Mouse (Mus musculus): ENCODE data around the gene B4galnt1. TPM values are rescaled to one million over a fixed set of nuclear protein-coding genes. Genes with fewer than 3 reads are reported as not detected.
"Not testable (repeated sequence)": the region's sequence is repeated elsewhere in the genome, so short reads cannot be mapped to it uniquely, and the experiment has no call there.

B4galnt1 gene
- polyA plus RNA-seq, 1 experiment from 2014 or later = 19.9 TPM

DNA sequence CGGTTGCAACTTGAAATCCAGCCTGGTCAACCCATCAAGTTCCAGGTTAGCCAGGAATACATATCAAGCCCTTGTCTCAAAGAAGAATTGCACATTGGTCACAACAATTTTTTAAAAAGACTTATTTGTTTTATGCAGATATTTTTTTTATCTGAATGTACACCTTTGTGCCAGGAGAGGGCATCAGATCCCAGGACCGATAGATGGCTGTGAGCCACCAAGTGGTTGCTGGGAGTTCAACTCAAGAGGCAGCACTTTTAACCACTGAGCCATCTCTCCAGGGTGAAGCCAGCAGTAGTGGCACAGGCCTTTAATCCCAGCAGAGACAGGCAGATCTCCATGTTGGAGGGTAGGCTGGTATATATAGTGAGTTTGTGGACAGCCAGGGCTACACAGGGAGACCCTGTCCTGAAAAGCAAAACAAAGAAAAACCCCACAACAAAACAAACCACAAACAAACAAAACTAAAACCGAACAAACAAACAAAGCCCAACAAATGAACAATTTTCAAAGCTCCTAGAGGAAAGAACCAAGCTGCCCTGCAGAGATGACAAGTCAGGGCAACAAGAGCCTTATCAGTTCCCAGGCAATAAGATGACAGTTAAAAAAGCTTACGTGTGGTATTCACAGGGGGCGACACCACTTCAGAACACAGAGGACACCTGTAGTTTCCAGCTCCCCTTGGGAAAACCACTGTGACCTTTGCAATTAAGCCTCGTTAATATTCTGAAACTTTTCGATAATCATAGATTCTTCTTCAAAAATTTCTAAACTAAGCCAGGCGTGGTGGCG lies 39.6 kb upstream of the B4galnt1 start:
- no peaks in the 10 kb centered on the region for H3K9me3 ChIP-seq (ENCODE audit: control insufficient read depth, low read length)
- DNase-seq (ENCODE audit: low spot score) (peak; percentile 21), ATAC-seq (ENCODE audit: insufficient read depth, low FRiP score, low TSS enrichment) (no peak)
- no peak overlapping the region for H3K4me3 ChIP-seq (ENCODE audit: low read depth, low read length)
- no peak overlapping the region for H3K4me2 ChIP-seq (ENCODE audit: low read depth)
- WGBS = 79% methylated on average over 9 of the region's 9 CpGs
- no peaks in the 10 kb centered on the region for H3K36me3 ChIP-seq (ENCODE audit: control insufficient read depth, insufficient read depth, low read length)
- H3K27me3 ChIP-seq (ENCODE audit: control insufficient read depth, insufficient read depth, low read length) = no peaks in the 10 kb centered on the region
- H3K4me1 ChIP-seq (ENCODE audit: control insufficient read depth, insufficient read depth, low read length) = peaks cover 10% of the 10 kb centered on the region
- no peak overlapping the region for H3K27ac ChIP-seq (ENCODE audit: low read depth, low read length)
- no peak overlapping the region for H3K9ac ChIP-seq (ENCODE audit: low read length)

DNA sequence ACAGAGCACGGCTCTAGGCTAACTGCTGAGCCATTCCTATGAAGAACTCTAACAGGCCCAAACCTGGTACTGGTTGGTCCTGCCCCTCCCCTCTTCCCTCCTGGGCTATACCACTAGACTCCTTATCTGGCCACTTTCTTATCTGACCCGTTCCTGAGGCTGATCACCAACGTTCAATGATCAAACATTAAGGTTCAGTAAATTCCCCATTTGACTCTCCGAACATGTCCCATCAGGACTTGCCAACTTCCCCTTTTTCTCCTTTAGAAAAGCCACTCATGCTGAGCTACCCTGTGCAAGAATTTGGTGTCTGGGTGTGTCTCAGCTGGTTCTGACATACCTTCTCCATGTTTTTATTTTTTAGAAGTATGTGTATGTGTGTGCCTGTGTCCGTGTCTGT lies 38.4 kb upstream of the B4galnt1 start:
- no peaks in the 10 kb centered on the region for H3K9me3 ChIP-seq (ENCODE audit: control insufficient read depth, low read length)
- ATAC-seq (ENCODE audit: insufficient read depth, low FRiP score, low TSS enrichment) = no peak
- 92% methylated on average over 5 of the region's 5 CpGs for WGBS

DNA sequence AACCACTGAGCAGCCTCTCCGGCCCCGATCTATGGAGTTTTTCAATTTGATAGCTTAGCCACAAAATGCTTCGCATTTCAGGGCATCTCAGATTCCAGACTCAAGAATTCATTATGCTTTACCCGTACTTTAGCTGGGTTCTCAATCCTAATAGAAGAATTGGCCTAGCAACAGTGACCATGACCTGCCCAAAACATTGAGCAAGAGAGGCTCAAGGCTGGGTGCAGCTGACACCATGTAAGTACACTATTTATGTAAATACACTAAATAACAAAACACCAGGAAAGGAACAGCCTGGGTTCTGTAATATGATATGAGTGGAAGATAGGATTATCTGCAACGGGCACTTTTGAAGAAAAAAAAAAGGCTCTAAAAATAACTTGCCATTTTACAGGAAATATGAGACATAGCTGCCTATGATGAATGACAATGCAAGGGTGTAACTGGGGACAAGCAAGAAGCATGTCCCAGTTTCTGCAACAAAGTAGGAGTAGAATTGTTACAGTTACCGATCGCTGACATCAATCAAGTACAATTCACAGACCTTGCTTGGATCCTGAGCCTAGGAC lies 37.2 kb upstream of the B4galnt1 start:
- H3K4me2 ChIP-seq (ENCODE audit: low read depth) = no peak overlapping the region
- H3K4me3 ChIP-seq (ENCODE audit: low read depth, low read length) = no peak overlapping the region
- no peaks in the 10 kb centered on the region for H3K27me3 ChIP-seq (ENCODE audit: control insufficient read depth, insufficient read depth, low read length)
- H3K9me3 ChIP-seq (ENCODE audit: control insufficient read depth, low read length) = no peaks in the 10 kb centered on the region
- H3K9ac ChIP-seq (ENCODE audit: low read length) = no peak overlapping the region
- no peak for ATAC-seq (ENCODE audit: insufficient read depth, low FRiP score, low TSS enrichment)
- WGBS = 85% methylated on average over 7 of the region's 7 CpGs
- H3K27ac ChIP-seq (ENCODE audit: low read depth, low read length) = no peak overlapping the region
- no peaks in the 10 kb centered on the region for H3K36me3 ChIP-seq (ENCODE audit: control insufficient read depth, insufficient read depth, low read length)
- peaks cover 6% of the 10 kb centered on the region; the same call in 1 of the 2 replicates for H3K4me1 ChIP-seq (ENCODE audit: control insufficient read depth, insufficient read depth, low read length)
- DNase-seq (ENCODE audit: low spot score) = no peak

More for the DNA sequence above, 38.4 kb upstream of the B4galnt1 start:
- Histone ChIP-seq H3K36me3 (ENCODE audit: control insufficient read depth, insufficient read depth, low read length) (no peaks in the 10 kb centered on the region), H3K9ac (ENCODE audit: low read length) (no peak overlapping the region), H3K4me1 (ENCODE audit: control insufficient read depth, insufficient read depth, low read length) (peaks cover 8% of the 10 kb centered on the region; the same call in 1 of the 2 replicates), H3K27ac (ENCODE audit: low read depth, low read length) (no peak overlapping the region), H3K27me3 (ENCODE audit: control insufficient read depth, insufficient read depth, low read length) (no peaks in the 10 kb centered on the region), H3K4me3 (ENCODE audit: low read depth, low read length) (no peak overlapping the region), H3K4me2 (ENCODE audit: low read depth) (no peak overlapping the region)
- no peak for DNase-seq (ENCODE audit: low spot score)

DNA sequence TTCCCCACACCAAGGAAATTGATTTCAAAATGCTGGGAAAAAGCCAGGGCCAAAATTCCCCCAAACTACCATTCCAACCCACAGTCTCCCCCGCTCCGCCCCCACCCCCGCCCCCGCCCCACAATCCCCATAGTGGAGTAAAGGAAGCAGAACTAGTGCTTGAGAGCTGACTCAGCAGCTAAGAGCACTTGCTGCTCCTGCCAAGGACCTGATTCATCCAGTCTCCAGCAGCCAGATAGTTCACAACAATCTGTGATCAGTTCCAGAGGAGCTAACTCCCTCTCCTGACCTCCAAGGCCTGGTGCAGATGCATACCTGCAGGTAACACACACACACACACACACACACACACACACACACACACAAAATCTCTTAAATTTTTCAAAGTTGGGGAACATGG lies 35.6 kb upstream of the B4galnt1 start:
- Histone ChIP-seq H3K9ac (ENCODE audit: low read length) (no peak overlapping the region), H3K4me3 (ENCODE audit: low read depth, low read length) (no peak overlapping the region), H3K4me2 (ENCODE audit: low read depth) (no peak overlapping the region), H3K9me3 (ENCODE audit: control insufficient read depth, low read length) (no peaks in the 10 kb centered on the region), H3K36me3 (ENCODE audit: control insufficient read depth, insufficient read depth, low read length) (no peaks in the 10 kb centered on the region), H3K27ac (ENCODE audit: low read depth, low read length) (no peak overlapping the region), H3K27me3 (ENCODE audit: control insufficient read depth, insufficient read depth, low read length) (no peaks in the 10 kb centered on the region), H3K4me1 (ENCODE audit: control insufficient read depth, insufficient read depth, low read length) (no peaks in the 10 kb centered on the region)
- DNase-seq (ENCODE audit: low spot score) = no peak
- ATAC-seq (ENCODE audit: insufficient read depth, low FRiP score, low TSS enrichment) = no peak
- WGBS = 71% methylated on average over 4 of the region's 4 CpGs

DNA sequence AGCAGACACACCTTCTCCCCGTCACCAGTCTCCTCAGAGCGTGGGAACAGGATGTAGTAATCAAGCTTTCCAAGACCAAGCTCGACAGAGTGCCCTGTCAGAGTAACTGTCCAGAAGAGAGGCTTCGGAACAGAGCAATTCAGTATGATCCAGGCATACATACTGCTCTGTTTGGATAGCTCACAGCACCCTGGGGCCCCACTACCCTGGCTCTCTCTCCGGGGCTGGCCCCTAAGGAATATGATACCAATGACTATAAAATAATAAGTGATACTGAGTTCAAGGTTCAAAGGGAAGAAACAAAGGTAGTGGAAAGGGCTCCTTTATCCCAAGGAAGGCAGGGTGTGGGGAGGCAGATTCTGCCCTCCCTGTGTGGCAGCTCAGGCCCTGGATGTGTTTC lies 32.6 kb upstream of the B4galnt1 start:
- H3K9ac ChIP-seq (ENCODE audit: low read length) = no peak overlapping the region
- 69% methylated on average over 5 of the region's 5 CpGs for WGBS
- ATAC-seq (ENCODE audit: insufficient read depth, low FRiP score, low TSS enrichment) (no peak), DNase-seq (ENCODE audit: low spot score) (no peak)
- no peak overlapping the region for H3K4me2 ChIP-seq (ENCODE audit: low read depth)
- no peaks in the 10 kb centered on the region for H3K27me3 ChIP-seq (ENCODE audit: control insufficient read depth, insufficient read depth, low read length)
- H3K9me3 ChIP-seq (ENCODE audit: control insufficient read depth, low read length) = no peaks in the 10 kb centered on the region
- H3K4me3 ChIP-seq (ENCODE audit: low read depth, low read length) = no peak overlapping the region
- H3K36me3 ChIP-seq (ENCODE audit: control insufficient read depth, insufficient read depth, low read length) = no peaks in the 10 kb centered on the region
- H3K4me1 ChIP-seq (ENCODE audit: control insufficient read depth, insufficient read depth, low read length) = no peaks in the 10 kb centered on the region
- H3K27ac ChIP-seq (ENCODE audit: low read depth, low read length) = no peak overlapping the region

DNA sequence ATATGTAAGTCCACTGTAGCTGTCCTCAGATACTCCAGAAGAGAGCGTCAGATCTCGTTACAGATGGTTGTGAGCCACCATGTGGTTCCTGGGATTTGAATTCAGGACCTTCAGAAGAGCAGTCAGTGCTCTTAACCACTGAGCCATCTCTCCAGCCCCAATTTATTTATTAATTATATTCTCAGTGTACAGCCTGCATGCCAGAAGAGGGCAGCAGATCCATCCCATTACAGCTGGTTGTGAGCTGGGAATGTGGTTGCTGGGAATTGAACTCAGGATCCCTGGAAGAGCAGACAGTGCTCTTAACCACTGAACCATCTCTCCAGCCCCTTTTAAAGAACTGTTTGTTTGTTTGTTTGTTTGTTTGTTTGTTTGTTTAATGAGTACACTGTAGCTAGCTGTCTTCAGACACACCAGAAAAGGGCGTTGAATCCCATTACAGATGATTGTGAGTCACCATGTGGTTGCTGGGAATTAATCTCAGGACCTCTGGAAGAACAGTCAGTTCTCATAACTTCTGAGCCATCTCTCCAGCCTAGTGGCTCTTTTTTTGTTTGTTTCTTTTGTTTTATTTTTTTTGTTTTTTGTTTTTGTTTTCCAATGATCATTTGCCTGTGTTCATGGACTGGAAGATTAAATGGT lies 30.5 kb upstream of the B4galnt1 start:
- H3K27me3 ChIP-seq (ENCODE audit: control insufficient read depth, insufficient read depth, low read length); DNase-seq (ENCODE audit: low spot score); H3K27ac ChIP-seq (ENCODE audit: low read depth, low read length); H3K4me1 ChIP-seq (ENCODE audit: control insufficient read depth, insufficient read depth, low read length); H3K9me3 ChIP-seq (ENCODE audit: control insufficient read depth, low read length); H3K4me2 ChIP-seq (ENCODE audit: low read depth); H3K9ac ChIP-seq (ENCODE audit: low read length); H3K4me3 ChIP-seq (ENCODE audit: low read depth, low read length); H3K36me3 ChIP-seq (ENCODE audit: control insufficient read depth, insufficient read depth, low read length); ATAC-seq (ENCODE audit: insufficient read depth, low FRiP score, low TSS enrichment): not testable (repeated sequence)
- 91% methylated on average over 3 of the region's 3 CpGs for WGBS

DNA sequence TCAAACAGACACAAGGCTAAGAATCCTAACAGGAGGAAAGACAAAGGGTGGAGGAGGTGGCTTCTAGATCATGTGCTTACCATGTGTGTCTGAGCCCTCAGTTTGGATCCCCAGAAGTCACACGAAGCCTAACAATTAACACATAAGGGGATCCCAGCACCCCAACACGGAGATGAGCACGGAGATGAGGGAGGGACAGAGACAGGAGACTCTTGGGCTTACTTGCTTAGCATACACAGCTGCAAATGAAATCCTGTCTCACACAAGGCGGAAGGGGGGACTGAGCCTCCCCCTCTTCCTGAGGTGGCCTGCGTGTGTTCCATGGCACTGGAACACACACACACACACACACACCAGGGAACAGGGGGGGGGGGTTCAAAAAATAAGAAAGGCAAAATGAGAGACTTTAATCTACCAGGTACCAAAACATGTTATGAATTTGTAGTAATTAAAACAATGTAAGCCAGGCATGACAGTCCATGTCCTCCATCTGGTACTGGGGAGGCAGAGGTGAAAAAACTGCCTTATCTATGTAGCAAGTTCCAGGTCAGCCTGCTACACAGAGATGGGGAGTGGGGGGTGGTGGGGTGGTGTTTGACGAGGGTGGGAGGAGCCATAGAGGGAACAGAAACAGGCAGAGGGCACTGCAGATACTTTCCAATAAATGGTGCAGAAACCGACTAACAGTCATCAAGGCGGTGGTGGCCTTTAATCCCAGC lies 29.7 kb upstream of the B4galnt1 start:
- H3K36me3 ChIP-seq (ENCODE audit: control insufficient read depth, insufficient read depth, low read length) = no peaks in the 10 kb centered on the region
- no peak overlapping the region for H3K4me2 ChIP-seq (ENCODE audit: low read depth)
- no peaks in the 10 kb centered on the region for H3K27me3 ChIP-seq (ENCODE audit: control insufficient read depth, insufficient read depth, low read length)
- ATAC-seq (ENCODE audit: insufficient read depth, low FRiP score, low TSS enrichment) (no peak), DNase-seq (ENCODE audit: low spot score) (no peak)
- WGBS = 66% methylated on average over 8 of the region's 8 CpGs
- H3K4me1 ChIP-seq (ENCODE audit: control insufficient read depth, insufficient read depth, low read length) = no peaks in the 10 kb centered on the region
- H3K9me3 ChIP-seq (ENCODE audit: control insufficient read depth, low read length) = no peaks in the 10 kb centered on the region
- no peak overlapping the region for H3K27ac ChIP-seq (ENCODE audit: low read depth, low read length)
- H3K9ac ChIP-seq (ENCODE audit: low read length) = no peak overlapping the region
- H3K4me3 ChIP-seq (ENCODE audit: low read depth, low read length) = no peak overlapping the region

DNA sequence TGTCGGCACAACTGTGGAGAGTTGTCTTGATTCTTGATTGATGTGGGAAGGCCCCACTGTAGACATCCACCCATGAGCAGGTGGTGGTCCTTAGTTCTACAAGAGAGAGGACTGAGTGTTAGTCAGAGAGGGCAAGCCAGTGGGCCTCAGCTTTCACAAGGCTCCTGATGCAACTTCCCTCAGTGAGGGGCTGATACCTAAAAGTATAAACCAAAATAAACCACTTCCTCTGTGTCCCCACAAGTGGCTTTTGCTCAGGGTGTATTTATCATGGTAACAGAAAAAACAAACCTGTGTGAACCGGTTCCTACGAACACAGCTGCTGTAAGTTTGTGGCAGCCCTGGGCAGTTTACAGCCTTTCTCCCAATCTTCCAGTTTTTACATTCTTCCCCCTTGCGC lies 28.5 kb upstream of the B4galnt1 start:
- no peak overlapping the region for H3K9ac ChIP-seq (ENCODE audit: low read length)
- no peak for ATAC-seq (ENCODE audit: insufficient read depth, low FRiP score, low TSS enrichment)
- no peak for DNase-seq (ENCODE audit: low spot score)
- no peak overlapping the region for H3K4me3 ChIP-seq (ENCODE audit: low read depth, low read length)
- no peak overlapping the region for H3K4me2 ChIP-seq (ENCODE audit: low read depth)
- no peak overlapping the region for H3K27ac ChIP-seq (ENCODE audit: low read depth, low read length)
- H3K9me3 ChIP-seq (ENCODE audit: control insufficient read depth, low read length) = no peaks in the 10 kb centered on the region
- 94% methylated on average over 4 of the region's 4 CpGs for WGBS
- no peaks in the 10 kb centered on the region for H3K4me1 ChIP-seq (ENCODE audit: control insufficient read depth, insufficient read depth, low read length)
- no peaks in the 10 kb centered on the region for H3K36me3 ChIP-seq (ENCODE audit: control insufficient read depth, insufficient read depth, low read length)
- no peaks in the 10 kb centered on the region for H3K27me3 ChIP-seq (ENCODE audit: control insufficient read depth, insufficient read depth, low read length)

Measured in neural tube, embryonic 11.5 days (tissue).